Mouse (Mus musculus) cerebellum, adult (tissue): Measurements from ENCODE around the gene Olfr1389.
"Not testable (repeated sequence)": the region's sequence is repeated elsewhere in the genome, so short reads cannot be mapped to it uniquely, and the experiment has no call there.

Source experiments
- ATAC-seq: cut with Nextera tagmentation; 2 replicates; pipeline ENCODE4 v1.9.2; 2017; ENCODE audit warnings: mild to moderate bottlenecking, moderate library complexity, mixed read lengths; ENCODE audit not compliant: insufficient number of reproducible peaks, low FRiP score, low TSS enrichment

The Olfr1389 gene

GRCm38 (mm10) chr11:49422767-49423166 is at the start of gene Olfr1389:
TSS of gene Olfr1389 (plus strand) at chr11:49423067.
- ATAC-seq: no peak

- no peak for ATAC-seq
These were observed 39.7 kb upstream of the Olfr1389 start for GRCm38 (mm10) chr11:49383133-49383532.

- ATAC-seq: not testable (repeated sequence)
These were observed 36.7 kb upstream of the Olfr1389 start for GRCm38 (mm10) chr11:49386118-49386517.

- not testable (repeated sequence) for ATAC-seq
These were observed 30.2 kb upstream of the Olfr1389 start for GRCm38 (mm10) chr11:49392707-49393106.

- no peak for ATAC-seq
These were observed 16.1 kb upstream of the Olfr1389 start for GRCm38 (mm10) chr11:49406784-49407183.

GRCm38 (mm10) chr11:49410540-49410939 is 12.3 kb upstream of the Olfr1389 start:
- no peak for ATAC-seq

GRCm38 (mm10) chr11:49425257-49425927 is 2.5 kb downstream of the Olfr1389 start:
- no peak for ATAC-seq

- no peak for ATAC-seq
These were observed 6.8 kb downstream of the Olfr1389 start for GRCm38 (mm10) chr11:49429641-49430040.

- ATAC-seq: no peak
These were observed 13.5 kb downstream of the Olfr1389 start, which contains the start of gene Olfr1388 for GRCm38 (mm10) chr11:49436411-49436810. TSS of gene Olfr1388 (plus strand) at chr11:49436624.

- ATAC-seq: no peak
These were observed 32.2 kb downstream of the Olfr1389 start, which contains the start of gene Olfr1387 for GRCm38 (mm10) chr11:49455043-49455442. TSS of gene Olfr1387 (plus strand) at chr11:49455343.

GRCm38 (mm10) chr11:49464746-49465145 is 41.9 kb downstream of the Olfr1389 start, which contains the start of gene Olfr1386:
TSS of gene Olfr1386 (plus strand) at chr11:49465046.
- ATAC-seq: not testable (repeated sequence)
